Mouse (Mus musculus) heart, postnatal 0 days (tissue): ENCODE data around the gene Galnt9. TPM values are rescaled to one million over a fixed set of nuclear protein-coding genes. Genes with fewer than 3 reads are reported as not detected.

ENCODE experiments used
- ATAC-seq: fragments of 200-750 bp; cut with Nextera tagmentation; 2 replicates; pipeline ENCODE4 v1.8.0; 2017; ENCODE audit warnings: low read depth, moderate number of reproducible peaks, moderate library complexity; ENCODE audit not compliant: insufficient read depth
- DNase-seq: peaks from one replicate; pipeline ENCODE4 v3.0.0-alpha.2; 2016; ENCODE audit warnings: low spot score
- H3K27ac ChIP-seq: fragments of 300-500 bp; sonication (generic); 2 replicates; pipeline ENCODE4 v1.5.1; 2014; ENCODE audit warnings: low read depth, mild to moderate bottlenecking
- H3K27me3 ChIP-seq: fragments of 300-500 bp; sonication (generic); 2 replicates; pipeline ENCODE4 v1.6.1; 2014; ENCODE audit warnings: low read length, mixed read lengths; ENCODE audit not compliant: control insufficient read depth, insufficient read depth
- H3K36me3 ChIP-seq: fragments of 300-500 bp; sonication (generic); replicated peaks from 2 replicates; pipeline ENCODE4 v1.6.1; 2014; ENCODE audit warnings: low read length, mixed read lengths; ENCODE audit not compliant: control insufficient read depth, insufficient read depth
- H3K4me1 ChIP-seq: fragments of 300-500 bp; sonication (generic); 2 replicates; pipeline ENCODE4 v1.6.1; 2014; ENCODE audit warnings: antibody characterized with exemption; ENCODE audit not compliant: control insufficient read depth, insufficient read depth
- H3K4me2 ChIP-seq: fragments of 300-500 bp; sonication (generic); 2 replicates; pipeline ENCODE4 v1.6.1; 2014; ENCODE audit warnings: low read depth, mild to moderate bottlenecking, low read length, moderate library complexity
- H3K4me3 ChIP-seq: fragments of 300-500 bp; sonication (generic); 2 replicates; pipeline ENCODE4 v1.5.1; 2014; ENCODE audit warnings: low read depth, low read length
- H3K9ac ChIP-seq: fragments of 300-500 bp; sonication (generic); replicated peaks from 2 replicates; pipeline ENCODE4 v1.6.1; 2014; ENCODE audit warnings: low read depth, low read length, mixed read lengths
- H3K9me3 ChIP-seq: fragments of 300-500 bp; sonication (generic); replicated peaks from 2 replicates; pipeline ENCODE4 v1.6.1; 2016; ENCODE audit warnings: low read length; ENCODE audit not compliant: control insufficient read depth
- CTCF ChIP-seq: IDR thresholded peaks from 2 replicates; pipeline ENCODE4 v1.5.1; 2016; ENCODE audit warnings: antibody characterized with exemption, control low read depth, low read depth
- EP300 ChIP-seq: IDR thresholded peaks from 2 replicates; pipeline ENCODE4 v1.6.1; 2016; ENCODE audit warnings: antibody characterized with exemption, low read depth
- WGBS: fragments of 180-500 bp; shearing (Covaris S2); extraction: QIAGEN DNeasy Blood & Tissue Kit; methylation state at CpG from one replicate; pipeline ENCODE4 v1.1.7; 2014; 5-methylcytosine and 5-hydroxymethylcytosine counted together
- microRNA-seq: library from miRNA; unstranded; fragments of <30 nt; microRNA quantifications from one replicate; pipeline ENCODE4, GENCODE M21; 2016
- polyA plus RNA-seq: library from polyadenylated mRNA; unstranded; fragments of >200 nt; fragmentation: Nextera tagmentation; extraction: Ambion mirVana; gene quantifications from 2 replicates; pipeline ENCODE4 v1.2.1, GENCODE M21; 2015
- total RNA-seq: library from RNA; depleted of rRNA; stranded (reverse); fragments of >200 nt; gene quantifications from 2 replicates; pipeline ENCODE4 v1.2.3, GENCODE M21; 2014; ENCODE audit warnings: low replicate concordance; rRNA removed

Gene Galnt9
- total and polyA plus RNA-seq, 2 experiments from 2014 or later: not detected

GRCm38 (mm10) chr5:110659682-110660081 lies 115.5 kb downstream of the Galnt9 start:
- Histone ChIP-seq H3K27ac (no peak overlapping the region), H3K4me3 (no peak overlapping the region), H3K27me3 (no peaks in the 10 kb centered on the region), H3K9ac (no peak overlapping the region), H3K9me3 (no peaks in the 10 kb centered on the region), H3K36me3 (peaks cover 81% of the 10 kb centered on the region), H3K4me1 (no peaks in the 10 kb centered on the region), H3K4me2 (no peak overlapping the region)
- no peak for TF ChIP-seq EP300
- no peak for TF ChIP-seq CTCF
- ATAC-seq: no peak
- no peak for DNase-seq

- Histone ChIP-seq H3K9me3 (no peaks in the 10 kb centered on the region), H3K4me3 (no peak overlapping the region), H3K36me3 (peaks cover 84% of the 10 kb centered on the region), H3K27me3 (no peaks in the 10 kb centered on the region), H3K9ac (no peak overlapping the region), H3K27ac (no peak overlapping the region), H3K4me2 (no peak overlapping the region), H3K4me1 (no peaks in the 10 kb centered on the region)
- no peak for TF ChIP-seq CTCF
- TF ChIP-seq EP300: no peak
- DNase-seq (no peak), ATAC-seq (no peak)
- WGBS: 71% methylated on average over 2 of the region's 2 CpGs
Observed at GRCm38 (mm10) chr5:110664041-110664440, 119.9 kb downstream of the Galnt9 start.

GRCm38 (mm10) chr5:110664750-110665269 lies 120.7 kb downstream of the Galnt9 start:
- H3K27me3 ChIP-seq: no peaks in the 10 kb centered on the region
- no peak overlapping the region for H3K27ac ChIP-seq
- ATAC-seq: no peak
- H3K9me3 ChIP-seq: no peaks in the 10 kb centered on the region
- 90% methylated on average over 2 of the region's 2 CpGs for WGBS
- peaks cover 86% of the 10 kb centered on the region for H3K36me3 ChIP-seq
- H3K4me3 ChIP-seq: no peak overlapping the region
- no peak overlapping the region for H3K9ac ChIP-seq
- no peak for DNase-seq
- H3K4me2 ChIP-seq: no peak overlapping the region
- no peaks in the 10 kb centered on the region for H3K4me1 ChIP-seq
- TF ChIP-seq EP300 (no peak), CTCF (no peak)

DNA sequence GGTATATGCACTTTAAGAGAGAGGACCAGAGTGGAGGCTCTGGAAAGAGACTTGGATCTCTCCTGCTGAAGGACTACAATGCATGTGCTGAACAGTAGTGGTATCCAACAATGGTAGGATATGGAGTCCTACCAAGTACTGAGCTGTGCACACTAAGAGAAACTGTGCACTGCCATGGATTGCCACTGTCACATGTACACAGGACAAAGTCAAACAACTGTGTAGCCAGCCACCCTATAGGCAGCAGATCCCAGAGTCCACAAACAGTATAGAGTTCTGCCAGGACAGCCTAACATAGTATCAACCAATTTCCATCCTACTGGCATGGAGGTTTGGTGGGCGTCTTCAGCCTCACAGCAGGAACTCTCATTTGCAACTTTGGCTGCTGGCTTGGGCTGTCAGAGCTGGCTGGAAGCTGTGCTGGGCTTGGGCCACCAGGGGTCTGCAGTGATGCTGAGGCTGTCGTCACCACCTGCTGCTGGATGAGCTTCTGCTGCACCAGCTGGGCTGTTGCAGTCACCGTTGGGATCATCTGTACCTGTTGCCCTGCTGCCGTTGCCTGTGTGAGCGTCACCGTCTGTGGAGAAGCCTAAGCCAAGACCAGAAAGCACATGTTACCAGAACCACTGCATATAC lies 121.4 kb downstream of the Galnt9 start:
- Histone ChIP-seq H3K36me3 (peaks cover 86% of the 10 kb centered on the region), H3K4me1 (no peaks in the 10 kb centered on the region)
- TF ChIP-seq CTCF (no peak), EP300 (no peak)

More for the DNA sequence above, 121.4 kb downstream of the Galnt9 start:
- no peak overlapping the region for H3K9ac ChIP-seq
- no peaks in the 10 kb centered on the region for H3K27me3 ChIP-seq
- WGBS: 63% methylated on average over 6 of the region's 6 CpGs
- H3K9me3 ChIP-seq: no peaks in the 10 kb centered on the region
- DNase-seq: no peak
- H3K4me3 ChIP-seq: no peak overlapping the region
- no peak for ATAC-seq
- no peak overlapping the region for H3K4me2 ChIP-seq
- H3K27ac ChIP-seq: no peak overlapping the region

Small RNA genes lying within 50 kb of the gene (microRNA-seq; reads per million reads assigned to microRNA genes)
- 1.1 reads per million for gene Mir7026

Other genes starting within 250 kb of the Galnt9 start
- gene P2rx2, start 201.1 kb upstream of the Galnt9 start, total RNA-seq: not detected in 2 replicates
- not detected in 2 replicates for gene P2rx2, start 201.1 kb upstream of the Galnt9 start, polyA plus RNA-seq
- not detected in 2 replicates for gene Lrcol1, start 199.6 kb upstream of the Galnt9 start, total RNA-seq
- not detected in 2 replicates for gene Lrcol1, start 199.6 kb upstream of the Galnt9 start, polyA plus RNA-seq
- 19.2 and 37.0 TPM in 2 replicates for gene Fbrsl1, start 95.9 kb upstream of the Galnt9 start, total RNA-seq
- gene Fbrsl1, start 95.9 kb upstream of the Galnt9 start, polyA plus RNA-seq: 6.8 and 7.6 TPM in 2 replicates
- gene Noc4l, start 109.1 kb downstream of the Galnt9 start, total RNA-seq: 7.6 and 27.2 TPM in 2 replicates
- 16.7 and 19.0 TPM in 2 replicates for gene Noc4l, start 109.1 kb downstream of the Galnt9 start, polyA plus RNA-seq
- gene Ddx51, start 109.1 kb downstream of the Galnt9 start, total RNA-seq: 2.6 and 12.1 TPM in 2 replicates
- 4.4 and 5.9 TPM in 2 replicates for gene Ddx51, start 109.1 kb downstream of the Galnt9 start, polyA plus RNA-seq
- 21.9 and 43.1 TPM in 2 replicates for gene Ep400, start 226.4 kb downstream of the Galnt9 start, total RNA-seq
- gene Ep400, start 226.4 kb downstream of the Galnt9 start, polyA plus RNA-seq: 10.2 and 12.7 TPM in 2 replicates
- 21.2 and 23.7 TPM in 2 replicates for gene Pus1, start 236.3 kb downstream of the Galnt9 start, total RNA-seq
- 20.5 and 23.4 TPM in 2 replicates for gene Pus1, start 236.3 kb downstream of the Galnt9 start, polyA plus RNA-seq